Mouse (Mus musculus) neural tube, embryonic 12.5 days (tissue): ENCODE data around the gene Olfr1428. TPM values are rescaled to one million over a fixed set of nuclear protein-coding genes. Genes with fewer than 3 reads are reported as not detected.
"Not testable (repeated sequence)": the region's sequence is repeated elsewhere in the genome, so short reads cannot be mapped to it uniquely, and the experiment has no call there.

Experiments used
- ATAC-seq: fragments of 200-750 bp; cut with Nextera tagmentation; 2 replicates; pipeline ENCODE4 v1.8.0; 2017; ENCODE audit warnings: low read depth, mild to moderate bottlenecking, moderate TSS enrichment, moderate library complexity; ENCODE audit not compliant: low FRiP score
- H3K27ac ChIP-seq: fragments of 300-500 bp; sonication (generic); 2 replicates; pipeline ENCODE4 v1.5.1; 2016
- H3K27me3 ChIP-seq: fragments of 300-500 bp; sonication (generic); replicated peaks from 2 replicates; pipeline ENCODE4 v1.6.1; 2016; ENCODE audit warnings: mild to moderate bottlenecking
- H3K36me3 ChIP-seq: fragments of 300-500 bp; sonication (generic); 2 replicates; pipeline ENCODE4 v1.6.1; 2016; ENCODE audit warnings: mild to moderate bottlenecking
- H3K4me1 ChIP-seq: fragments of 300-500 bp; sonication (generic); 2 replicates; pipeline ENCODE4 v1.6.1; 2016
- H3K4me2 ChIP-seq: fragments of 300-500 bp; sonication (generic); replicated peaks from 2 replicates; pipeline ENCODE4 v1.6.1; 2016; ENCODE audit warnings: mild to moderate bottlenecking
- H3K4me3 ChIP-seq: fragments of 300-500 bp; sonication (generic); 2 replicates; pipeline ENCODE4 v1.5.1; 2016
- H3K9ac ChIP-seq: fragments of 300-500 bp; sonication (generic); 2 replicates; pipeline ENCODE4 v1.6.1; 2016; ENCODE audit warnings: mild to moderate bottlenecking
- H3K9me3 ChIP-seq: fragments of 300-500 bp; sonication (generic); 2 replicates; pipeline ENCODE4 v1.6.1; 2016; ENCODE audit warnings: mild to moderate bottlenecking
- WGBS: fragments of 180-500 bp; shearing (Covaris S2); methylation state at CpG from one replicate; pipeline ENCODE4 v1.1.7; 2016; 5-methylcytosine and 5-hydroxymethylcytosine counted together
- polyA plus RNA-seq: library from polyadenylated mRNA; unstranded; fragments of >200 nt; fragmentation: Nextera tagmentation; extraction: Ambion mirVana; gene quantifications from 2 replicates; pipeline ENCODE4 v1.2.1, GENCODE M21; 2016

Olfr1428 gene
- not detected in 2 replicates for polyA plus RNA-seq

DNA sequence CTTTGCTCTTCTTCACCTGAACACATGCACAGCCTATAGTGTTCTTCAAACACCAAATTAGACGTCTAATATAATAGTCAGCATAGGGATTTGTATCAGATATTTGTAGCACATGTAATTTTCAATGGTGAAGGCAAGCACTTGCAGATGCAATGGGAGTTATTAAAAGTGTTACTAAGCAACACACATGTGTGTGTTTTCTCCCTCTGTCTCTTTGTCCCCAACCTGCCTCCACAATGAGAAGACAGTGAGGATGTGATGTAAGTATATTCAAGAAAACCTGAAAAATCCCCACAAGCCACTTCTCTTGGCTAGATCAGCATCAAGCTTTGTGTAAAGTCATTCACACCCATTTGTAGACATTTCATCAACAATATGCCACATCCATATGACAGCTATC, at the start of gene Olfr1428:
TSS of gene Olfr1428 (minus strand) at position 101 of the 400 bp plus-strand sequence.
- H3K9me3 ChIP-seq, result no peaks in the 10 kb centered on the region

DNA sequence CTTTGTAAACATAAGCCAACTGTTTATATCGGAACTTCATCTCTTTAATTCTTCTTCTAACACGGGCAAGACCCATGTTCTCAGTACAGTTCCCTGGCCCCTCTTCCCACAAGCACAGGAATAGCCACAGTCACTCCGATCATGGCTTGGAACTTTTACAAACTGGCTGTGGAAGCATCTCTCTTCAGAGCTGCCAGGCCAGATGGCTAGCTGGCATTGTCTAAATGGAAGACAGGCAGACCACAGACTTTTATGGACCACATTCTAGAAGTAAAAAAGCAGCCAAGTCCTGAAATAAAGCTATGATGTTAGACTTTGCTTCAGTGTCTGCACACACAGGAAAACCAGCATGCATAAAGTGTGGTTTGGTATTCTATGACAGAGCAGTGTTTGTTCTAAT, 29.8 kb upstream of the Olfr1428 start:
- H3K4me2 ChIP-seq, result no peak overlapping the region
- no peak overlapping the region for H3K9ac ChIP-seq
- no peak for ATAC-seq
- H3K9me3 ChIP-seq, result no peaks in the 10 kb centered on the region
- H3K36me3 ChIP-seq, result no peaks in the 10 kb centered on the region
- no peaks in the 10 kb centered on the region for H3K27me3 ChIP-seq
- no peak overlapping the region for H3K4me3 ChIP-seq
- no peaks in the 10 kb centered on the region for H3K4me1 ChIP-seq
- 91% methylated on average over 3 of the region's 3 CpGs for WGBS
- H3K27ac ChIP-seq, result no peak overlapping the region

More for the DNA sequence above, at the start of gene Olfr1428:
- ATAC-seq, result no peak
- 90% methylated on average over 1 of the region's 1 CpGs for WGBS
- Histone ChIP-seq H3K27ac (no peak within 1 kb of the TSS), H3K4me3 (no peak within 1 kb of the TSS), H3K4me1 (no peaks in the 10 kb centered on the region), H3K9ac (no peak within 1 kb of the TSS), H3K27me3 (no peaks in the 10 kb centered on the region), H3K4me2 (no peak within 1 kb of the TSS), H3K36me3 (no peaks in the 10 kb centered on the region)

DNA sequence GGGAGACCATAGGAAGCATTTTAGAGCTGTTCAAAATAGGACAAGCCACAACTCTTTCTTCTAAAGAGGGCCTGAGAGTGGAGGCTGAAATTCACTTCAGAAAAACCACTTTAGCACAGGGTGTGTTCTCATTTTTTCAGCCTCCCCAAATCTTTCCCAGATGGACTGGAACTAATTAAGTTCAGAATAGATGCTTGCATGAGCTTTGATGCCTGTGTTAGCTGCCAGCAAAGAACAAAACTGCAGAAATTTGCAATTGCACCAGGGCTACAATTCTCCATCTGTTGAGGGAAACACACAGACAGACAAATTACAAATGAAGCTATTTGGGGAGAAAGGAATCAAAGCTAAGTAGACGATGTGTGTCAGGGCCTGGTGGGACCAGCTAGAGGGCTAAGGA, 27.7 kb upstream of the Olfr1428 start:
- no peak for ATAC-seq
- Histone ChIP-seq H3K4me2 (no peak overlapping the region), H3K4me1 (no peaks in the 10 kb centered on the region), H3K9ac (no peak overlapping the region), H3K4me3 (no peak overlapping the region), H3K9me3 (no peaks in the 10 kb centered on the region), H3K27ac (no peak overlapping the region), H3K36me3 (no peaks in the 10 kb centered on the region), H3K27me3 (no peaks in the 10 kb centered on the region)
- 44% methylated on average over 1 of the region's 1 CpGs for WGBS

DNA sequence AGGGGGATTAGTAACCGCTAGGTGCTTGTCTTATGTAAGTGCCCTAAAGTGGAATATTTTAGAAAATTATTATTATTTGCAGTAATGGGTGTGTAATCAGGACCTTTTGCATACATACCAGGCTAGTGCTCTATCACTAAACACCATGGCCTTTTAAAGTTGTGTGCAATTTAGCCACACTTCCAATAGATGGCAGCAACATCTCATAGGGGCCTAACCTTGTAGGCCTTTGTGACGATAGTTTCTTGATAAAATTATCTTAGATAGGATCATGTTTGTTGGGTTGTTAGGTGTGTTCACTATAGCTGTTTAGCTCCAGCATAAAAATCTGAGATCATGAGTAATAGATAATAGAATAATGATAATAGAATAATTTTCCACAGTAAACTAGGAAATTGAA, 18.6 kb upstream of the Olfr1428 start:
- H3K4me1 ChIP-seq, result no peaks in the 10 kb centered on the region
- 35% methylated on average over 2 of the region's 2 CpGs for WGBS
- no peaks in the 10 kb centered on the region for H3K27me3 ChIP-seq
- no peaks in the 10 kb centered on the region for H3K9me3 ChIP-seq
- no peak overlapping the region for H3K9ac ChIP-seq
- no peaks in the 10 kb centered on the region for H3K36me3 ChIP-seq
- no peak overlapping the region for H3K27ac ChIP-seq
- no peak overlapping the region for H3K4me3 ChIP-seq
- no peak overlapping the region for H3K4me2 ChIP-seq
- no peak for ATAC-seq

DNA sequence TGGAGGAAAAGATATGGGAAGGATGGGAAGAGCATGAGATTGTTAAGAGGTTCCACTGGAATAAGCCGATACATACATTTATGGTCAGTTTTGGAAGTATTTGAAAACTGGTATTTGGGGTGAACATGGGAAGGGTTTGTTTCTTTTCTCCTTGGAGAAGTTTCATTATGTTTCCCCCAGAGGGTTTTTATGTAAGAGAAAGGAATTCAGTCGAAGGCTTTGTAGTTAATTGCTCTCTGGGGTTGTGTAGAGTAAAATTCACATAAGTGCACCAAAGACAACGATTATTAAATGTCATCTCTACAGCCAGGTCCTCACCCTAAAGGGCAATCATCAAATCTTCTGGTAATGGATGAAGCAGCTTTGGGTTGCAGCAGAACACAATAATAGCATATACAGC, 7.4 kb upstream of the Olfr1428 start, which contains the start of gene Olfr76:
TSS of gene Olfr76 (minus strand) at position 101 of the 400 bp plus-strand sequence.
- Histone ChIP-seq H3K9me3 (no peaks in the 10 kb centered on the region), H3K4me3 (no peak within 1 kb of the TSS), H3K36me3 (no peaks in the 10 kb centered on the region), H3K27me3 (no peaks in the 10 kb centered on the region), H3K9ac (no peak within 1 kb of the TSS), H3K27ac (no peak within 1 kb of the TSS), H3K4me1 (no peaks in the 10 kb centered on the region), H3K4me2 (no peak within 1 kb of the TSS)
- WGBS, result 75% methylated on average over 3 of the region's 3 CpGs
- ATAC-seq, result no peak

DNA sequence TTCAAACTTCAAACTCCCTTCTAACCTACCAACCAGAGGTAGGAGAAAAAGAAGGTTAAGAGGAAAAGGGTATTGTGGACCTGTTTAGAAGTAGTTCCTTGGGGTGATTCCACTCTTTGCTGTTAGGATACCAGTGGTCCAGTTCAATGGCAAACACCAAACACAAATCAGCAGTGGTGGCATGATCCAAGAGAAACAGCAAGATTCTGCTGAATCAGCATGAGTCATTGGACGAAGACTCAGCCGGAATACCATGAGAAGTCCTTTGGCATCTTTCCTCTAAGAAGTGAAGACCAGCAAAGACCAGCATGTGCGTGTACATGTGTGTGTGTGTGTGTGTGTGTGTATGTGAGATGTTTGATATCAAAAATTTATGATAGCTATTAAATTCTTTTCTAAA, 767 bp upstream of the Olfr1428 start:
- Histone ChIP-seq H3K27me3 (no peaks in the 10 kb centered on the region), H3K4me2 (no peak overlapping the region), H3K4me3 (no peak overlapping the region), H3K36me3 (no peaks in the 10 kb centered on the region), H3K9me3 (no peaks in the 10 kb centered on the region), H3K4me1 (no peaks in the 10 kb centered on the region), H3K27ac (no peak overlapping the region), H3K9ac (no peak overlapping the region)
- no peak for ATAC-seq
- WGBS, result 92% methylated on average over 3 of the region's 3 CpGs

DNA sequence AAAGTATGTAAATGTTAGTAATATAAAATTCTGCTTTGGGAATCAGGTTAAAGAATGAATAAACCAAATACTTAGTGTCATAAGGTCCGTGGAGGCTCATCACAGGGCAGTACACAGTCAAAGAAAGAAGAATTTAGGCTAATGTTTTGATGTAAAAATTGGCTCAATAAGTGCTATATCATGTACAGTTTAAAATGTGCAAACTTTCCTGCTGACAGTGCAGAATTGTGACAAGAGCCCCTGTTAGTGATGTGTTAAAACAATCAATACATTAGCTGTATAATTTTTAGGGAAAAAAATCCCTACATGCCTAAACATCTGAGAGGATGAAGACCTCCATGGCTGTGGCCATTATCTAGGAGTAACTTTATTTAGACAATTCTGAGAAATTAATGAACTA, 1.9 kb downstream of the Olfr1428 start:
- no peaks in the 10 kb centered on the region for H3K27me3 ChIP-seq
- H3K9me3 ChIP-seq, result no peaks in the 10 kb centered on the region
- H3K4me2 ChIP-seq, result no peak overlapping the region
- H3K4me1 ChIP-seq, result no peaks in the 10 kb centered on the region
- WGBS, result 77% methylated on average over 1 of the region's 1 CpGs
- ATAC-seq, result no peak
- H3K36me3 ChIP-seq, result no peaks in the 10 kb centered on the region
- H3K4me3 ChIP-seq, result no peak overlapping the region
- no peak overlapping the region for H3K9ac ChIP-seq
- H3K27ac ChIP-seq, result no peak overlapping the region

DNA sequence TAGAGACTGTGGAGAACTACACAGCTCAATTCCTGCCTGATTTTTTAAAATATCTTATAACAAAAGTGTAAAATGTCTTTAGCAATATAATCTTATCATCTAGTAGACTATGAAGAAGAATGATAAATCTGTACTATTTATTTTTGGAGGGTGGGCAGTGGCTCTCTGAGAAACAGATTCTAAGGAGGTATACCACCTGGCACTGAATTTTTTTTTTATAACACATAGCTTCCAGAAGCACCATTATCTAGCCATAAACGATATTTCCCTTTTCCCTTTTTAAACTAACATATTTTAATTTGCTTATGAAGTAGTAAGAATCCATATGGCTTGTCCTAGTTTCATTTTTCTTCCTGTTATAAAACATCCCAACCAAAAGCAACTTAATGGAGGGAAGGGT, 11.2 kb downstream of the Olfr1428 start:
- Histone ChIP-seq H3K27me3 (no peaks in the 10 kb centered on the region), H3K4me2 (no peak overlapping the region), H3K9ac (no peak overlapping the region), H3K9me3 (no peaks in the 10 kb centered on the region), H3K27ac (no peak overlapping the region), H3K36me3 (no peaks in the 10 kb centered on the region), H3K4me3 (no peak overlapping the region), H3K4me1 (no peaks in the 10 kb centered on the region)
- 55% methylated on average over 1 of the region's 1 CpGs for WGBS
- no peak for ATAC-seq

DNA sequence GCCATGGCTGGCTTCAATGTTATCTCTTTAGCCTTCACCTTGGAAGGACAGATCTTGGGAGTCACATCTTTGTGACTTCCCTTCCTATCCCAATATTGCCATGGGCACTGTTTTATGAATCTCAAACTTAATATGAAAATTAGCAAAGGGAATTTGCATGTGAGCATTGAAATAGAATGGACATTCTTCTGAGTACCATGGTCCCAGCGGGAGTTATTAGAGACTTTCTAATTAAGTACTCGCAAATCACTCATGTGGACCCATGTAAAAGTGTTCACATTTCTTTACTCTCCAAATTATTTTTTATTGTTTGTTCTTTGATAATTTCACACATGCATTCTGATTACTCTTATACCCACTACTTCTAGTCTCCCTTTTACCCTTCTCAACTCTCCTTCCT, 12.5 kb downstream of the Olfr1428 start, which contains the start of gene Olfr1427:
TSS of gene Olfr1427 (minus strand) at position 101 of the 400 bp plus-strand sequence.
- H3K27me3 ChIP-seq, result no peaks in the 10 kb centered on the region
- 94% methylated on average over 2 of the region's 2 CpGs for WGBS
- no peak for ATAC-seq
- no peaks in the 10 kb centered on the region for H3K36me3 ChIP-seq
- no peaks in the 10 kb centered on the region for H3K9me3 ChIP-seq
- H3K4me3 ChIP-seq, result no peak within 1 kb of the TSS
- H3K9ac ChIP-seq, result no peak within 1 kb of the TSS
- no peak within 1 kb of the TSS for H3K4me2 ChIP-seq
- H3K27ac ChIP-seq, result no peak within 1 kb of the TSS
- H3K4me1 ChIP-seq, result no peaks in the 10 kb centered on the region

DNA sequence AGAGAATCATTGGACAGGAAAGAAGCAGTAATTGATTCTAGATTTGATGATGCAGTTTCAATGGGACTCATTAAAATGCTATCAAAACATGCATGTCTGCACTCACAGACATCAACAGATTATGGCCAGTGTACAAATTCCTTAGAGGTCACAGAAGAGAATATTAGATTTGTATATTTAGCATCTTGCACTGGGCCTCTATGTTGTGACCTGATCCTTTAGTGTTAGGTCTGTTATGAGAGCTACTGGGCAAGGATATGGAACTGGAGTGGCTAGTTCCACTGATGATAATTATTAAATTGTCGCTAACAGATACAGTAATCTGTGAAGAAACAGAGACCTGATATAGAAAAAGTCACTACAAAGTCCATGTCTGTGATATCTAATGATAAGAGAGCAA, 23.8 kb downstream of the Olfr1428 start, which contains the start of gene Olfr1426:
TSS of gene Olfr1426 (minus strand) at position 101 of the 400 bp plus-strand sequence.
- ATAC-seq, result no peak
- Histone ChIP-seq H3K4me3 (no peak within 1 kb of the TSS), H3K36me3 (no peaks in the 10 kb centered on the region), H3K9me3 (no peaks in the 10 kb centered on the region), H3K27me3 (no peaks in the 10 kb centered on the region), H3K4me1 (no peaks in the 10 kb centered on the region), H3K27ac (no peak within 1 kb of the TSS), H3K4me2 (no peak within 1 kb of the TSS), H3K9ac (no peak within 1 kb of the TSS)
- 84% methylated on average over 1 of the region's 1 CpGs for WGBS

DNA sequence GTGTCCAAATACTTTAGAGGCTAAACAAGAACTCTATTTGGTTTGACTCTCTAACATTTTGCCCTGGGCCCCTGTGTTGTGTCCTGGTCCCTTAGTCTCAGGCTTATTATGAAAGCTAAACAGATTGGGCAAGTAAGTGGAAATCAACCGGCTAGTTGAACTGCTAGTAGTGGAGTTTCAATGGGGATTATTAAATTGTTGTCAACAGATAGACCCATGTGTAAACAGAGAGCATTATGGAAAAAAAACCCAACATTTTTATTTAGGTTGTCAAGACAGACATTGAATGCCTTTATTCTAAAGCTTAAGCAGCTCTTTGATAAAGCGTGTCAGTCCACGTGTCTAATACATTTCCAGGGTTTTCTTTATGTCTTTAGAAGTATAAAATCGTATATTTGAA, 38.1 kb downstream of the Olfr1428 start, which contains the start of gene Olfr1425:
TSS of gene Olfr1425 (minus strand) at position 101 of the 400 bp plus-strand sequence.
- H3K4me1 ChIP-seq, ATAC-seq, H3K27ac ChIP-seq, H3K36me3 ChIP-seq, H3K27me3 ChIP-seq, H3K4me3 ChIP-seq, H3K4me2 ChIP-seq, H3K9me3 ChIP-seq, H3K9ac ChIP-seq: not testable (repeated sequence)
- WGBS, result 86% methylated on average over 4 of the region's 4 CpGs

DNA sequence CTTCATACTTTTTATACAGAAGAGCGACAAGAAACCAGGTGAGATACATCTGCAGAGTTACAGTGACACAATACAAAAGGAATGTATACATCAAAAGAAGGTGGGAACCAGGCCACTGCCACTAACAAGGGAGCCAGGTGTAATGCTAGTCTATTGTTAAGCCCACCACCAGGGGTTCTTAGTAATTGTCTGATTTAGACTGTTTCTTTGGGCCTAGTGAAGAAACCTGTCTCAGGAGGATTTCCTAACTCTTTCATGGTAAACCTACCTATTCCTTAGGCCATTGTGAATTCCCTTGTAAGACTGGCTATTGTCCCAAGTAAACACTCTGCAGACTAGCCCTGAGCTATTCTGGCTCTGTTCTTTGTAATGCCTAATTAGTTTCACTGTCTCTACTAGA, 46.2 kb downstream of the Olfr1428 start:
- H3K4me3 ChIP-seq, H3K27ac ChIP-seq, H3K36me3 ChIP-seq, H3K9me3 ChIP-seq, H3K9ac ChIP-seq, ATAC-seq, H3K27me3 ChIP-seq, H3K4me2 ChIP-seq, H3K4me1 ChIP-seq: not testable (repeated sequence)
- WGBS, result 88% methylated on average over 1 of the region's 1 CpGs

DNA sequence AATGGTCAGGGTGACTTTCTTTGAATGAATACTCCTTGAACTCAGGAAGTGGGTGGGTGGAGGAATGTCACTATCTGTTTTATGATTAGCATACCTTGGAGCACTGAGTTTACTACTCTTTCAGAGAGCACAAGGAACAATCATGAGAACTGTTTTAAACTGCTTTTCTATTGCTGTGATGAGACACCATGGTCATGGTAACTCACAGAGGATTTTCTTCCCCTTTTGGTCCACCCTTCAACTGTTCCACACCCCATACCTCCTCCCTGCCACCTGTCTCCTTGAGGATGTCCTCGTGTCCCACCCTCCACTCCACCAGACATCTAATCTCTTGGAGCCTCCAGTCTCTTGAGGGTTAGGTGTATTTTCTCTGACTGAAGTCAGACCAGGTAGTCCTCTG, 47.9 kb downstream of the Olfr1428 start:
- WGBS, result 78% methylated on average over 1 of the region's 1 CpGs
- H3K27me3 ChIP-seq, H3K4me2 ChIP-seq, H3K27ac ChIP-seq, H3K9ac ChIP-seq, H3K4me1 ChIP-seq, H3K4me3 ChIP-seq, H3K9me3 ChIP-seq, H3K36me3 ChIP-seq, ATAC-seq: not testable (repeated sequence)
